Mouse (Mus musculus) hindbrain, embryonic 16.5 days (tissue): Measurements from ENCODE around the gene Spef1. TPM values are rescaled to one million over a fixed set of nuclear protein-coding genes. Genes with fewer than 3 reads are reported as not detected.

Source experiments
- ATAC-seq: fragments of 200-750 bp; cut with Nextera tagmentation; 2 replicates; pipeline ENCODE4 v1.8.0; 2017; ENCODE audit warnings: moderate TSS enrichment, moderate library complexity
- H3K27ac ChIP-seq: fragments of 300-500 bp; sonication (generic); 2 replicates; pipeline ENCODE4 v1.5.1; 2014; ENCODE audit warnings: low read depth, mild to moderate bottlenecking, control low read depth, low read length, moderate library complexity
- H3K27me3 ChIP-seq: fragments of 300-500 bp; sonication (generic); replicated peaks from 2 replicates; pipeline ENCODE4 v1.6.1; 2014; ENCODE audit warnings: low read length; ENCODE audit not compliant: control insufficient read depth, insufficient read depth
- H3K36me3 ChIP-seq: fragments of 300-500 bp; sonication (generic); 2 replicates; pipeline ENCODE4 v1.6.1; 2014; ENCODE audit warnings: mild to moderate bottlenecking, low read length, moderate library complexity, mixed read lengths; ENCODE audit not compliant: control insufficient read depth, insufficient read depth
- H3K4me1 ChIP-seq: fragments of 300-500 bp; sonication (generic); 2 replicates; pipeline ENCODE4 v1.6.1; 2014; ENCODE audit warnings: low read depth, low read length; ENCODE audit not compliant: control insufficient read depth, insufficient read depth
- H3K4me2 ChIP-seq: fragments of 300-500 bp; sonication (generic); 2 replicates; pipeline ENCODE4 v1.6.1; 2014; ENCODE audit warnings: mild to moderate bottlenecking, low read length, control low read depth, moderate library complexity
- H3K4me3 ChIP-seq: fragments of 300-500 bp; sonication (generic); 2 replicates; pipeline ENCODE4 v1.5.1; 2014; ENCODE audit warnings: mild to moderate bottlenecking, low read length, control low read depth, moderate library complexity
- H3K9ac ChIP-seq: fragments of 300-500 bp; sonication (generic); 2 replicates; pipeline ENCODE4 v1.6.1; 2014; ENCODE audit warnings: low read depth, mild to moderate bottlenecking, control low read depth, low read length, moderate library complexity
- H3K9me3 ChIP-seq: fragments of 300-500 bp; sonication (generic); 2 replicates; pipeline ENCODE4 v1.6.1; 2014; ENCODE audit warnings: mild to moderate bottlenecking, low read length, moderate library complexity; ENCODE audit not compliant: control insufficient read depth
- WGBS: fragments of 180-500 bp; shearing (Covaris S2); extraction: QIAGEN DNeasy Blood & Tissue Kit; methylation state at CpG from one replicate; pipeline ENCODE4 v1.1.7; 2014; 5-methylcytosine and 5-hydroxymethylcytosine counted together
- polyA plus RNA-seq: library from polyadenylated mRNA; unstranded; fragments of >200 nt; fragmentation: Nextera tagmentation; extraction: Ambion mirVana; gene quantifications from 2 replicates; pipeline ENCODE4 v1.2.1, GENCODE M21; 2015

The Spef1 gene
- polyA plus RNA-seq, 1 experiment from 2014 or later, result 8.0 TPM

DNA sequence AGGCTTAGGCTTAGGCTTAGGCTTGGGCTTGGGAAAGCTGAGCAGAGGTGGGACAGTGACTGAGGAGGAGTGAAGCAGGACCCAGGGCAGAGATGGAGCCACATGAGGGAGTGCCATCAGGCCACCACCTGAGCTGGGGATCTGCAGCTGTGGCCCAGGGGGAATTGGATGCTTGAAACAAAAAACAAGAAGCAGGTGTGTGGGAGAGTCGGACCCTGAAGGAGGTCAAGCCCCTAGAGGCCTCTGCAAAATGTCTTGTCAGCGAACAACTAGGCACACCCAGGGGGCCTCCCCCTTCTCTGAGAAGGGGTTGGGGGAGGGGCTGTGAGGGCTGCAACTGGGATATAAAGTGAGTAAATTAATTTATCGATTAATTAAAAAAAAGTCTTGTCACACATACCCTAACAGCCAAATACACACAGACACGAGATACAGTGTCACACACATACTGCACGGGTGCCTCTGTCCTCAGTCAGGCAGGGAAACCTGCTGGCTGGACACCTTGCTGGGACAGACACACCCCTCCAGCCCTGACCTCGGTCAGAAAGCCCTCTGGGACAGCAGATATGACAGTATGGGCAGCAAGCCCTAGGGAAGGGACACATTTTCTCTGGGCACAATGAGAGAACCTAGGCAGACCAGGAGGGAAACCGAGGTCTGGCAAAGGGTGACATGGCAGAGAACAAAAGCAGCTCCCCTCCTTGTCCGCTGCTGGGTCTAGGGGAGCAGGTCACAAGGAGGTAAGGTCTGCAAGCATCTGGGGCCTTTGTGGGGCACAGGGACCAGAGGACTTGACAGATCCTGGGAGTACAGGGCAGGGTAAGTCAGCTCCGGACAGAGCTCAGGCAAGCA, 60.9 kb downstream of the Spef1 start:
- peaks cover 7% of the 10 kb centered on the region for H3K4me1 ChIP-seq
- no peaks in the 10 kb centered on the region for H3K27me3 ChIP-seq
- H3K4me3 ChIP-seq, result no peak overlapping the region
- no peak overlapping the region for H3K4me2 ChIP-seq
- no peaks in the 10 kb centered on the region for H3K36me3 ChIP-seq
- no peaks in the 10 kb centered on the region for H3K9me3 ChIP-seq
- ATAC-seq, result no peak
- no peak overlapping the region; the same call in 1 of the 2 replicates for H3K9ac ChIP-seq
- H3K27ac ChIP-seq, result no peak overlapping the region
- 47% methylated on average over 9 of the region's 9 CpGs for WGBS

DNA sequence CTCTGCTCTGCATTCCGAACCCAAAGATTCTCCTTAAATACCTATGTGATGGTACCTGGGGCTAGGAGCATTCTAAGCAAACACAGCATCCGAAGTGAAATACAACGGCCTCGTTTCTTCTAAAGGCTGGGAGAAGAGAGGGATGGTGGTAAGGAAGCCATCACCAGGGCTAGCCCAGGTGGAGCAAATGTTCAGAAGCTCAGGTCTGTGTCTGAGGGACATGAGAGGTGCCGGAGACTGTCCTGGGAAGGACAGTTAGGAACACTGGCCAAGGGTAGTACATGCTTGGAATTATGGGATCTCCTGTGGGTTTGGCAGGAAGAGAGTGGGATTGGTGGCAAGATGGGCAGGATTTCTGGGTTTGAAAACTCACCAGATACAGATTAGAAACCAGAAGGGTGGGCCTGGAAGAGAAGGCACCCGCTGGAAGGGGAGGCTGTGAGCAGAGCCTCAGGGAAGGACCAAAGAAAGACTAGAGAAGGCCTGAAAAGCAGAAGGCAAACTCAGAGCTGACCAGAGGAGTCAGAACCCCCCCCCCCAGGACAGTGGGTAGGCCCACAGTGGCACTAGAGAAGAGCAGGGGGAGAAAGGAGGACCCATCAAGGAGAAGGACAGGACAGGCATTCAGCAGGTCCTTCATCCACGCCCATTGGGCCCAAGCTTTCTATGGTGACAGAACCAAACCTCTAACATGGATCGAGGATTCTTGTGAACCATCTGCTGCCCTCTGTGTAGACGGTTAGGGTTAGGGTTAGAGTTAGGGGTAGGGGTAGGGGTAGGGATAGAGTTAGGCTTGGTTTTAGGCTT, 61.7 kb downstream of the Spef1 start:
- peaks cover 7% of the 10 kb centered on the region for H3K4me1 ChIP-seq
- 96% methylated on average over 9 of the region's 9 CpGs for WGBS

GRCm38 (mm10) chr2:131124166-131124565, 62.9 kb downstream of the Spef1 start:
- Histone ChIP-seq H3K27me3 (no peaks in the 10 kb centered on the region), H3K4me2 (no peak overlapping the region), H3K4me1 (peaks cover 7% of the 10 kb centered on the region), H3K4me3 (no peak overlapping the region), H3K9me3 (no peaks in the 10 kb centered on the region), H3K9ac (no peak overlapping the region), H3K36me3 (no peaks in the 10 kb centered on the region), H3K27ac (no peak overlapping the region)
- WGBS, result 76% methylated on average over 3 of the region's 3 CpGs
- no peak for ATAC-seq

More for the DNA sequence above, 61.7 kb downstream of the Spef1 start:
- H3K9ac ChIP-seq, result no peak overlapping the region
- H3K27me3 ChIP-seq, result no peaks in the 10 kb centered on the region
- H3K27ac ChIP-seq, result no peak overlapping the region
- no peak for ATAC-seq
- H3K9me3 ChIP-seq, result no peaks in the 10 kb centered on the region
- H3K36me3 ChIP-seq, result no peaks in the 10 kb centered on the region
- H3K4me3 ChIP-seq, result no peak overlapping the region
- no peak overlapping the region for H3K4me2 ChIP-seq

Other genes starting within 250 kb of the Spef1 start
- gene Gfra4, start 144.2 kb downstream of the Spef1 start, polyA plus RNA-seq, result 48.4 and 53.5 TPM in 2 replicates
- 1.6 and 2.3 TPM in 2 replicates for gene Adam33, start 123.5 kb downstream of the Spef1 start, polyA plus RNA-seq
- gene Siglec1, start 100.5 kb downstream of the Spef1 start, polyA plus RNA-seq, result 0.15 and 0.24 TPM in 2 replicates
- gene Hspa12b, start 60.0 kb downstream of the Spef1 start, polyA plus RNA-seq, result 6.5 and 6.9 TPM in 2 replicates
- not detected in 2 replicates for gene Gm11037, start 53.8 kb downstream of the Spef1 start, polyA plus RNA-seq
- 86.6 and 92.7 TPM in 2 replicates for gene 1700037H04Rik, start 27.2 kb downstream of the Spef1 start, polyA plus RNA-seq
- gene Cenpb, start 7.2 kb downstream of the Spef1 start, polyA plus RNA-seq, result 11.1 and 11.3 TPM in 2 replicates
- gene Cdc25b, start 333 bp downstream of the Spef1 start, polyA plus RNA-seq, result 22.8 and 29.6 TPM in 2 replicates
- 35.2 and 36.1 TPM in 2 replicates for gene Ap5s1, start 19.8 kb upstream of the Spef1 start, polyA plus RNA-seq
- 8.9 and 9.0 TPM in 2 replicates for gene Mavs, start 46.8 kb upstream of the Spef1 start, polyA plus RNA-seq
- 20.0 and 22.8 TPM in 2 replicates for gene Pank2, start 75.2 kb upstream of the Spef1 start, polyA plus RNA-seq
- gene Rnf24, start 165.6 kb upstream of the Spef1 start, polyA plus RNA-seq, result 13.5 and 17.1 TPM in 2 replicates